Mouse (Mus musculus) megakaryocyte, embryonic 14.5 days (primary cell): ENCODE data around the gene Tubg1.

ENCODE experiments used
- FLI1 ChIP-seq: IDR thresholded peaks from 2 replicates; pipeline ENCODE4 v1.6.1; 2012; ENCODE audit warnings: low read length, inconsistent platforms, mixed read lengths
- GATA1 ChIP-seq: IDR thresholded peaks from 3 replicates; pipeline ENCODE4 v1.6.1; 2012; ENCODE audit warnings: mixed read lengths, low read length, inconsistent platforms, borderline replicate concordance

- no peak for TF ChIP-seq FLI1
- no peak for TF ChIP-seq GATA1
These were observed 38.1 kb upstream of the Tubg1 start for GRCm38 (mm10) chr11:101081659-101082058.
